Mouse (Mus musculus) cerebellum, adult 8-10 months (tissue): ENCODE data around the gene Gpkow.
A peak's percentile ranks its signal among the peaks of the same experiment; 100 is the strongest.
"Not testable (repeated sequence)": the region's sequence is repeated elsewhere in the genome, so short reads cannot be mapped to it uniquely, and the experiment has no call there.

Source experiments
- DNase-seq: peaks from one replicate; pipeline ENCODE4 v3.0.0; 2022

Gene Gpkow

GRCm38 (mm10) chrX:7690486-7690885 is 6.4 kb upstream of the Gpkow start:
- no peak for DNase-seq

GRCm38 (mm10) chrX:7692862-7693261 is 4.1 kb upstream of the Gpkow start:
- peak; percentile 32 for DNase-seq

- no peak for DNase-seq
Measured at GRCm38 (mm10) chrX:7696520-7696919, 411 bp upstream of the Gpkow start.

- DNase-seq: not testable (repeated sequence)
Measured at GRCm38 (mm10) chrX:7713764-7714134, 16.8 kb downstream of the Gpkow start.

- DNase-seq: peak; percentile 88
Measured at GRCm38 (mm10) chrX:7714135-7714899, 17.4 kb downstream of the Gpkow start, which contains the start of gene Wdr45. Gene Wdr45 (plus strand): TSS chrX:7714333.

GRCm38 (mm10) chrX:7716058-7716457 is 19.1 kb downstream of the Gpkow start:
- DNase-seq: not testable (repeated sequence)

- peak; percentile 65 for DNase-seq
Measured at GRCm38 (mm10) chrX:7721514-7722281, 24.8 kb downstream of the Gpkow start, which contains the start of gene Gm45208. Gene Gm45208 (plus strand): TSS chrX:7722245.

- no peak for DNase-seq
Measured at GRCm38 (mm10) chrX:7722282-7722611, 25.3 kb downstream of the Gpkow start.

- no peak for DNase-seq
Measured at GRCm38 (mm10) chrX:7722691-7723090, 25.8 kb downstream of the Gpkow start.

- no peak for DNase-seq
Measured at GRCm38 (mm10) chrX:7724135-7724534, 27.2 kb downstream of the Gpkow start.

GRCm38 (mm10) chrX:7725841-7726240 is 28.9 kb downstream of the Gpkow start:
- DNase-seq: no peak

- no peak for DNase-seq
Measured at GRCm38 (mm10) chrX:7727176-7727575, 30.2 kb downstream of the Gpkow start.

- DNase-seq: peak; percentile 60
Measured at GRCm38 (mm10) chrX:7728215-7728921, 31.4 kb downstream of the Gpkow start, which contains the start of gene Praf2. Gene Praf2 (plus strand): TSS chrX:7728439.

GRCm38 (mm10) chrX:7728922-7729265 is 32.0 kb downstream of the Gpkow start:
- no peak for DNase-seq

- peak; percentile 53 for DNase-seq
Measured at GRCm38 (mm10) chrX:7733571-7734156, 36.7 kb downstream of the Gpkow start.

GRCm38 (mm10) chrX:7739336-7740081 is 42.6 kb downstream of the Gpkow start:
- DNase-seq: peak; percentile 80

- DNase-seq: no peak
Measured at GRCm38 (mm10) chrX:7740082-7740819, 43.3 kb downstream of the Gpkow start.

GRCm38 (mm10) chrX:7741103-7741502 is 44.2 kb downstream of the Gpkow start:
- peak; percentile 53 for DNase-seq

GRCm38 (mm10) chrX:7743470-7743869 is 46.5 kb downstream of the Gpkow start:
- DNase-seq: no peak

- DNase-seq: no peak
Measured at GRCm38 (mm10) chrX:7744940-7745339, 48.0 kb downstream of the Gpkow start.

GRCm38 (mm10) chrX:7745429-7745828 is 48.5 kb downstream of the Gpkow start:
- no peak for DNase-seq
